Mouse (Mus musculus) liver, adult 2 months (tissue): ENCODE results near the gene Tysnd1. TPM values are rescaled to one million over a fixed set of nuclear protein-coding genes. Genes with fewer than 3 reads are reported as not detected.

ENCODE experiments used
- DNase-seq: peaks from one replicate; pipeline ENCODE4 v3.0.0-alpha.2; 2011; ENCODE audit warnings: low read depth, low spot score; ENCODE audit errors: extremely low read depth
- H3K27ac ChIP-seq: fragments of 200-500 bp; replicated peaks from 2 replicates; pipeline ENCODE4 v1.5.1; 2012; ENCODE audit warnings: low read depth, mild to moderate bottlenecking, control low read depth, inconsistent platforms, low read length; ENCODE audit not compliant: insufficient read depth
- H3K27me3 ChIP-seq: fragments of 200-500 bp; 2 replicates; pipeline ENCODE4 v1.6.1; 2012; ENCODE audit warnings: mild to moderate bottlenecking, moderate library complexity, low read length, inconsistent platforms; ENCODE audit not compliant: control insufficient read depth, insufficient read depth
- H3K36me3 ChIP-seq: fragments of 200-500 bp; 2 replicates; pipeline ENCODE4 v1.6.1; 2012; ENCODE audit warnings: low read length, inconsistent platforms; ENCODE audit not compliant: control insufficient read depth, insufficient read depth
- H3K4me1 ChIP-seq: fragments of 200-500 bp; 2 replicates; pipeline ENCODE4 v1.6.1; 2011; ENCODE audit warnings: low read length; ENCODE audit not compliant: control insufficient read depth, insufficient read depth
- H3K4me3 ChIP-seq: fragments of 200-500 bp; 2 replicates; pipeline ENCODE4 v1.5.1; 2011; ENCODE audit warnings: low read depth, mild to moderate bottlenecking, control low read depth, low read length, moderate library complexity; ENCODE audit not compliant: insufficient read depth
- H3K79me2 ChIP-seq: fragments of 200-500 bp; 2 replicates; pipeline ENCODE4 v1.6.1; 2012; ENCODE audit warnings: inconsistent platforms, mild to moderate bottlenecking, low read length, moderate library complexity; ENCODE audit not compliant: control insufficient read depth, insufficient read depth
- H3K9ac ChIP-seq: fragments of 200-500 bp; 2 replicates; pipeline ENCODE4 v1.6.1; 2012; ENCODE audit warnings: low read depth, mild to moderate bottlenecking, control low read depth, inconsistent platforms, low read length
- CTCF ChIP-seq: fragments of 200-500 bp; IDR thresholded peaks from 2 replicates; pipeline ENCODE4 v1.5.1; 2011; ENCODE audit warnings: low read depth, low read length, control low read depth
- POLR2A ChIP-seq: fragments of 200-500 bp; IDR thresholded peaks from 2 replicates; pipeline ENCODE4 v1.6.1; 2011; ENCODE audit warnings: low read length, control low read depth; ENCODE audit not compliant: insufficient read depth; ENCODE audit errors: extremely low read depth
- WGBS: fragments of 180-500 bp; shearing (Covaris S2); methylation state at CpG from one replicate; pipeline ENCODE4 v1.1.7; 2018; 5-methylcytosine and 5-hydroxymethylcytosine counted together
- polyA plus RNA-seq: library from polyadenylated mRNA; depleted of rRNA; stranded (reverse); fragments of >200 nt; gene quantifications from 2 replicates; pipeline ENCODE4 v1.2.3, GENCODE M21; 2012; rRNA removed
- total RNA-seq: library from RNA; depleted of rRNA; stranded (reverse); fragments of >200 nt; gene quantifications from 2 replicates; pipeline ENCODE4 v1.2.3, GENCODE M21; 2014; rRNA removed

The Tysnd1 gene
- 26.8 and 31.3 TPM in 2 replicates for total RNA-seq
- 111 and 123 TPM in 2 replicates for polyA plus RNA-seq

DNA sequence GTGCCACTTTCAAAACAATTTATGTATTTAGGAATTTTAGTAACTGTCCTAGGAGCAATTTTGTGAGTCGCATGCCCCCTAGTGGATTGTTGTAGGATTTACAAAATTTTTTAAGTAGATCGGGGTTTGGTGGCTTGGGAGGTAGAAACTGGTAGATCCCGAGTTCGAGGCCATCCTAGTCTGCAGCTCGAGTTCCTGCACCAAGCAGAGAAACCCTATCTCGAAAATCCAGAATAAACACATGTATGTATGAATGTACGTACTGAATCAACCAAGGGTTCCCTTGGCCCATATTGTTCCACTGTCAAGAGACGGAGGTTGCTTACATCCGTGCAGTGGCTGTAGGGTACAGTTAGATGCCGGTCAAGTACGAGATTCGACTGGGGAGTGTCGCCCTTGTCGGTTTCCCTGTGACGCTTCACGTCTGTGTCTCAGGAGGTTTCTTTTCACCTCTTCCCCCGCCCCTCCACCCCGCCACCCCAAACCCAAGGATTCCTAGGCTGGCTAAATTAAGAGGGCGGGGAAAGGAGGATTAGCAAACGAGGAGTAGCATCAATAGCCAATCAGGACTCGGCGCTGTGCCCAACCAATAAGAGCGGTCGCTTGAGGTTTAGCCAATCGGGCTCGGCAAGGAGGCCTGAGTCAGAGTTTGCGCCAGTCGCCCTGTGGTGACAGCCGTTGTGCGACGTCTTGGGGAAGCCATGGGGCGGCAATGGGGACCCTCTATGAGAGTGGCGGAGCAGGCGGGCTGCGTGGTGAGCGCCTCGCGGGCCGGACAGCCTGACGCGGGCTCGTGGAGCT lies at the start of gene Tysnd1:
TSS of gene Tysnd1 (plus strand) at position 645 of the 801 bp plus-strand sequence.
- peaks cover 6% of the 10 kb centered on the region for H3K4me1 ChIP-seq
- TF ChIP-seq CTCF (no peak), POLR2A (peak; percentile 77)
- H3K9ac ChIP-seq, result peak within 1 kb of the TSS; percentile 97
- peak within 1 kb of the TSS; percentile 88 for H3K4me3 ChIP-seq
- DNase-seq, result peak; percentile 93
- H3K27me3 ChIP-seq, result no peaks in the 10 kb centered on the region
- peak within 1 kb of the TSS; percentile 86 for H3K27ac ChIP-seq
- H3K79me2 ChIP-seq, result peaks cover 15% of the 10 kb centered on the region
- 2% methylated on average over 42 of the region's 42 CpGs for WGBS
- peaks cover 20% of the 10 kb centered on the region for H3K36me3 ChIP-seq

DNA sequence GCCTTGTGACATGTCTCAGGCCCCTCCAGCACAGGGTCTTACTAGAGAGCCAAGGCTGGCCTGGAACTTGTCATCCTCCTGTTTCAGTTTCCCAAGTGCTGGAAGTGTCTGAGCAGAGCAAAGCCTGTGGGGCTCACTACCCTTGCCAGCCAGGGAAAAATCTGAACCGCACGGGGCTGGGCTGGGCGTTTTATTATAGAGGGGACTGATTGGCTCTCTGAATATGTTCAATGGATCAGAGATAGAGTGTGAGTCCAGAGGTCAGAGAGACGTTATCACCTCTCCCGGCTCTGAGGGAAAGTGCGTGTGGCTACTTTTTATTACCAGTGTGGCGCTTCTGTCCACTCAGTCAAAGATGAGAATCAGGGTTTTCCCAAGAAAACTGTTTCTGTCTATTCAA lies 48.8 kb upstream of the Tysnd1 start:
- WGBS, result 26% methylated on average over 7 of the region's 7 CpGs
- Histone ChIP-seq H3K27me3 (no peaks in the 10 kb centered on the region), H3K36me3 (peaks cover under 1% of the 10 kb centered on the region; the same call in 1 of the 2 replicates), H3K9ac (peak overlapping the region; percentile 68), H3K27ac (peak overlapping the region; percentile 96), H3K4me3 (no peak overlapping the region), H3K4me1 (peaks cover 17% of the 10 kb centered on the region), H3K79me2 (no peaks in the 10 kb centered on the region)
- peak; percentile 44; the same call in 1 of the 2 replicates for TF ChIP-seq POLR2A
- no peak for TF ChIP-seq CTCF
- DNase-seq, result peak; percentile 93

DNA sequence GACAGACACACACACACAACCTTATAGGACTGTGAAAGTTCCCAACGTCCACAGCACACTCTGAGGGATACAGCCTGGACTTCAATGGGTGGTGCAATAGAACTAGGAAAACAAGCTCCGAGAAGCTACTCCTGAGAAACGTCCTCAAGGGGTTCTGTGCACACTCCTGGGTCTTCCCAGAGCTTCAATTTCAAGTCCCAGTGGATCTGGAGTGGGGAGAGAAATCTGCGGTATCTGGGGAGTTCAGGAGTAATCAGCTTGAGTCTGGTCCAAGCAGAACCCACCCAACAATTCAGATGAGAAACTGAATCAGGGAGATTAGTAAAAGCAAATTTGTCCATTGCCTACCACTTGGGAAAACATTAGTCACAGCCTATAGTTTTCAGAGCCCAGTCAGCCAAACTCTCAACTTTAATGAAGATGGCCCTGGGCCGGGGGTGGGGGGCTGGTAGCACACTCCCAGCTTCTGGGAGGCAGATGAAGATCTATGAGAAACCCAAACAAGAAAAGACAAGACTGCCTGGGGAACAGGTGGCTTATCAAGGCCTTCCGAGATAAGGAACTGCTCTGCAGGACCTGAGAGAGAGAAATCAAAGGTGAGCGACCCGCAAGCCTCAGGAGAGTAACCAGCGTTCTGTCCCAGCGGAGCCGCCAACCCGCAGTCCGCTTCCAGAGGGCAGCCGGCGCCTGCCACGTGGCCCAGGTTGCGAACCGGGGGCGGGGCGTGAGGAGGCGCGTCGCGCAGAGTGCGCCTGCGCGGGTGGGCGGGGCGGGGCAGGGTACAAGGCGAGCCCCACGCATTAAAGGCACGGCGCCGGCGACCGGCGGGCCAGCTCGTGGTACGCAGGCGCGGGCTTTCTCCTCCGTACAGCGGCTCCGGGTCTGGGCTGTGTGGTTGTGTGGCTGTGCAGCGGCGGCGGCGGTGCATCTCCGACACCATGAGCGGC lies 47.3 kb upstream of the Tysnd1 start, which contains the start of gene Ppa1:
TSS of gene Ppa1 (plus strand) at position 763 of the 947 bp plus-strand sequence.
- H3K27ac ChIP-seq, result peak within 1 kb of the TSS; percentile 99
- TF ChIP-seq POLR2A (peak; percentile 93), CTCF (no peak)
- H3K79me2 ChIP-seq, result no peaks in the 10 kb centered on the region
- WGBS, result 1% methylated on average over 48 of the region's 50 CpGs
- H3K36me3 ChIP-seq, result peaks cover 4% of the 10 kb centered on the region; the same call in 1 of the 2 replicates
- peak within 1 kb of the TSS; percentile 82 for H3K4me3 ChIP-seq
- no peaks in the 10 kb centered on the region for H3K27me3 ChIP-seq
- peaks cover 17% of the 10 kb centered on the region for H3K4me1 ChIP-seq
- H3K9ac ChIP-seq, result peak within 1 kb of the TSS; percentile 93
- DNase-seq, result peak; percentile 82

DNA sequence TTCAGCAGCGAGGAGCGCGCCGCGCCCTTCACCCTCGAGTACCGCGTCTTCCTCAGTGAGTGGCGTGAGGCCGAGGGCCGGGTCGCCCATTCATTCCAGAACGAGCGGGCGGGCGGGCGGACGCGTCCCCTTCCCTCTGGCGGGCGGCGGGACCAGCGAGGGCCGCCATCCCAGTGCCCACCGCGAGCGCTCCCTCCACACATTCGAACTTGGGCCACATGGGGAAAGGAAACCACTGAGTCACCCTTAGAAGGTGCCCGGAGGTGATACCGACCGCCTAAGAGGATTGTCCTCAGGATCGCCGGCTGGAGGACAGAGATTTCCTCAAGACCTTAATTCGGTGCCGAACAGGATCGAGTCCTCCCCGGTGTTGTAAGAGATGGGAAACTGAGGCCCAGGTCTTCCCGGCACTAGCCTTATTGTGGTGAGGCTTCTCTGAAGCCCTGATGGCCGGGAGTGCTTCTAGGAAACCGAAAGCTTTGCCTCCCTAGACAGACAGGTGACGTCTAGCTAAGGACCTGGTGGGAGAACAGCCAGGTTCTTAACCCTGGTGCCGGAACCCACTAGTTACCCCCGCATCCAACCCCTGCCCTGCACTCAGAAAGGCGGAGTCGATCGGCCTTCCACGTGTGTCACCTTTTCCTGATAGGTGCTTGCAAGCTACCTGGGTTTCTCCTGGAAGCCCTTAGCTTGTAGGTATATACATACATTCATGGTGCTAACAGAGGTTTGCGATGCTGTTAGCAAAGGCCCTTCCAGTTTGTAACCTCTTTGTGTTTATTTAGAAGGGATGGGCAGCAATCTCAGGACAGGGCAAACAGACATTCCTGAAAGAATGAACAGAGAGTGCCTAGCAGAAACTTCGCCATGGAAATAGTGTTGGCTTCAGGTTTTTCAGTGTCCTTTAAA lies 46.3 kb upstream of the Tysnd1 start:
- no peak for TF ChIP-seq CTCF
- TF ChIP-seq POLR2A, result no peak
- Histone ChIP-seq H3K27me3 (no peaks in the 10 kb centered on the region), H3K79me2 (no peaks in the 10 kb centered on the region), H3K4me3 (peak overlapping the region; percentile 82), H3K9ac (peak overlapping the region; percentile 93), H3K27ac (peak overlapping the region; percentile 55), H3K4me1 (peaks cover 20% of the 10 kb centered on the region), H3K36me3 (peaks cover 4% of the 10 kb centered on the region; the same call in 1 of the 2 replicates)
- peak; percentile 61 for DNase-seq
- under 1% methylated on average over 49 of the region's 49 CpGs for WGBS

DNA sequence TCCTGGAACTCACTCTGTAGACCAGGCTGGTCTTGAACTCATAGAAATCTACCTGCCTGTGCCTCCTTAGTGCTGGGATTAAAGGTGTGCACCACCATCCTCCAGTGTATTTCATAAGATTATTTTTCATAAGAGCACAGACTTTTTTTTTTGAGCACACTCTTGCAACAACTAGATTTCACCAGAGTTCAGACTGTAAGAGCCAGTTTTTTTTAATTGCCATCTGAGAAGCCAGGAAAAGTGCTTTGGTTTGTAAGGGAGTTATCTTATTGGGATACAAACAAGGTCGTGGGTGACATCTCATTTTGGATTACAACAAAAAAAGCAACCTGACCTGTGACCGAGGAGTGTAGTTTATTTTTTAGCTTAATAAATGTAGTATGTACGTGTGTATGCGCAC lies 41.2 kb upstream of the Tysnd1 start:
- no peaks in the 10 kb centered on the region for H3K27me3 ChIP-seq
- 56% methylated on average over 4 of the region's 4 CpGs for WGBS
- H3K9ac ChIP-seq, result no peak overlapping the region
- peak; percentile 57 for DNase-seq
- peaks cover 31% of the 10 kb centered on the region for H3K4me1 ChIP-seq
- H3K36me3 ChIP-seq, result peaks cover 8% of the 10 kb centered on the region; the same call in 1 of the 2 replicates
- TF ChIP-seq POLR2A (no peak), CTCF (no peak)
- no peak overlapping the region for H3K4me3 ChIP-seq
- H3K79me2 ChIP-seq, result no peaks in the 10 kb centered on the region; the same call in 1 of the 2 replicates
- H3K27ac ChIP-seq, result 0 out of 2 replicates have a peak overlapping the region, but pooled peaks have one; percentile 13
